Mouse (Mus musculus): Measurements from ENCODE around the gene Ncoa5. TPM values are rescaled to one million over a fixed set of nuclear protein-coding genes. Genes with fewer than 3 reads are reported as not detected.

The Ncoa5 gene
- polyA plus RNA-seq, 1 experiment from 2014 or later: 34.1 TPM

DNA sequence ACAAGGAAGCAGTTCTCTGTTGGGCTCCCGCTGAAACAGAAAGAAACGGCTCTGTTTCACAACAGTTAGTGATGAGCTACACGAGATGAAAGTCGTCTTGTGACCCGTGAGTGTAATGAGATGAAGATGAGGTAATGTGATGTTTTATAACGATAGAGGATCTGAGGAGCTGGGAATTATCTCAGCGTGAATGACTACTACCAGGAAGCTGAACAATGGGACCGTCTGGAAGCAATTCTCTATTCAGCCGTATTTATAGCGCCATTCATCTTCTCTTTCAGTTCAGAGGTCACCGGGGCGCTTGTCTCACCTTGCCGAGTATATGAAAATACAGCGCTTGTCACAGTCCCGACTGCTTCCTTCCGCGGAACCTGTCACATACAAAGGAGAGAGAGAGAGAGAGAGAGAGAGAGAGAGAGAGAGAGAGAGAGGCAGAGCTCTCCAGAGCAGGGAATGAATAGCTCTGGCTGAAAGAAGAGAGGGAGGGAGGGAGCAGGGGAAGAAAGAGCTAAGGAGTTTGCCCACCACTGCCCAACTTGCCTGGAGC is 8.5 kb upstream of the Ncoa5 start:
- WGBS: 34% methylated on average over 17 of the region's 17 CpGs
- H3K27me3 ChIP-seq (ENCODE audit: control insufficient read depth, insufficient read depth, low read length): no peaks in the 10 kb centered on the region
- H3K36me3 ChIP-seq (ENCODE audit: control insufficient read depth, insufficient read depth, low read length): no peaks in the 10 kb centered on the region
- no peak for ATAC-seq (ENCODE audit: insufficient number of reproducible peaks, insufficient read depth, low FRiP score, low read depth)
- H3K4me2 ChIP-seq (ENCODE audit: low read length): peak overlapping the region; percentile 21
- H3K4me1 ChIP-seq (ENCODE audit: control insufficient read depth in 2 of 2, insufficient read depth in 2 of 2, low read length in 2 of 2): no peaks in the 10 kb centered on the region
- no peak overlapping the region for H3K4me3 ChIP-seq (ENCODE audit: control insufficient read depth in 1 of 2, insufficient read depth in 1 of 2, low read depth in 1 of 2, low read length in 2 of 2)
- no peaks in the 10 kb centered on the region for H3K9me3 ChIP-seq (ENCODE audit: control insufficient read depth, low read length)
- no peak overlapping the region for H3K27ac ChIP-seq (replicated peaks in 1 of 2; ENCODE audit: control insufficient read depth in 1 of 2, insufficient read depth in 1 of 2, low read depth in 2 of 2, low read length in 2 of 2)
- no peak overlapping the region for H3K9ac ChIP-seq (ENCODE audit: low read length)

DNA sequence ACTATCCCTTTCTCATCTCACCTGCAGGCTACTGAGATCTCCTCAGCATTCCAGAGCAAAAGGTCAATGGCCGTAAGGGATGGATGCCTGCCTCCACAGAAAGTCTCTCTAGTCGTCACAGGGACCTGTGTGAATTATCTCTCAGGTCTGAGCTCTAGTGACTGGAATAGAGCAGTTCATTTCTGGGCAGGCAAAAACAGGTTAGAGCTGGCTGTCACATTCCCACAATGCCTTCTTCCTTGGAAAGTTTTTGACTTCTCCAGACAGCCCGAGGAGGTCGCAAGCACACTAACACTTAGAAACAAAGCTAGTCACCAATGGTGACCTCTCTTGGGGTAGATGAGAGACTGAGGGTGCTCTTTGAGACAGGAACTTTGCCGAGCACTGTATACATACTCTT is 7.5 kb upstream of the Ncoa5 start:
- no peaks in the 10 kb centered on the region for H3K9me3 ChIP-seq (ENCODE audit: control insufficient read depth, low read length)
- 69% methylated on average over 5 of the region's 5 CpGs for WGBS
- ATAC-seq (ENCODE audit: insufficient number of reproducible peaks, insufficient read depth, low FRiP score, low read depth): no peak
- no peak overlapping the region for H3K4me2 ChIP-seq (ENCODE audit: low read length)
- no peaks in the 10 kb centered on the region for H3K4me1 ChIP-seq (ENCODE audit: control insufficient read depth in 2 of 2, insufficient read depth in 2 of 2, low read length in 2 of 2)
- no peaks in the 10 kb centered on the region for H3K36me3 ChIP-seq (ENCODE audit: control insufficient read depth, insufficient read depth, low read length)
- no peaks in the 10 kb centered on the region for H3K27me3 ChIP-seq (ENCODE audit: control insufficient read depth, insufficient read depth, low read length)
- no peak overlapping the region for H3K4me3 ChIP-seq (ENCODE audit: control insufficient read depth in 1 of 2, insufficient read depth in 1 of 2, low read depth in 1 of 2, low read length in 2 of 2)
- H3K27ac ChIP-seq (replicated peaks in 1 of 2; ENCODE audit: control insufficient read depth in 1 of 2, insufficient read depth in 1 of 2, low read depth in 2 of 2, low read length in 2 of 2): no peak overlapping the region
- no peak overlapping the region for H3K9ac ChIP-seq (ENCODE audit: low read length)

- no peak overlapping the region for H3K9ac ChIP-seq (ENCODE audit: low read length)
- no peak overlapping the region for H3K4me3 ChIP-seq (ENCODE audit: control insufficient read depth in 1 of 2, insufficient read depth in 1 of 2, low read depth in 1 of 2, low read length in 2 of 2)
- whole genome bisulfite sequencing: 57% methylated on average over 4 of the region's 4 CpGs
- H3K36me3 ChIP-seq (ENCODE audit: control insufficient read depth, insufficient read depth, low read length): no peaks in the 10 kb centered on the region
- H3K27ac ChIP-seq (replicated peaks in 1 of 2; ENCODE audit: control insufficient read depth in 1 of 2, insufficient read depth in 1 of 2, low read depth in 2 of 2, low read length in 2 of 2): no peak overlapping the region
- peaks cover 4 to 19% of the 10 kb centered on the region in 2 experiments; a peak in 3 of 4 replicates for H3K4me1 ChIP-seq (ENCODE audit: control insufficient read depth in 2 of 2, insufficient read depth in 2 of 2, low read length in 2 of 2)
- H3K4me2 ChIP-seq (ENCODE audit: low read length): no peak overlapping the region
- no peaks in the 10 kb centered on the region for H3K9me3 ChIP-seq (ENCODE audit: control insufficient read depth, low read length)
- ATAC-seq (ENCODE audit: insufficient number of reproducible peaks, insufficient read depth, low FRiP score, low read depth): no peak
- no peaks in the 10 kb centered on the region for H3K27me3 ChIP-seq (ENCODE audit: control insufficient read depth, insufficient read depth, low read length)
These were observed 2.7 kb upstream of the Ncoa5 start for GRCm38 (mm10) chr2:165037415-165037814.

- Histone ChIP-seq H3K4me3 (ENCODE audit: control insufficient read depth in 1 of 2, insufficient read depth in 1 of 2, low read depth in 1 of 2, low read length in 2 of 2) (peak overlapping the region; percentile 22 to 84), H3K9ac (ENCODE audit: low read length) (no peak overlapping the region; the same call in 1 of the 2 replicates)
- no peak for ATAC-seq (ENCODE audit: insufficient number of reproducible peaks, insufficient read depth, low FRiP score, low read depth)
These were observed 378 bp upstream of the Ncoa5 start for GRCm38 (mm10) chr2:165035058-165035431.

DNA sequence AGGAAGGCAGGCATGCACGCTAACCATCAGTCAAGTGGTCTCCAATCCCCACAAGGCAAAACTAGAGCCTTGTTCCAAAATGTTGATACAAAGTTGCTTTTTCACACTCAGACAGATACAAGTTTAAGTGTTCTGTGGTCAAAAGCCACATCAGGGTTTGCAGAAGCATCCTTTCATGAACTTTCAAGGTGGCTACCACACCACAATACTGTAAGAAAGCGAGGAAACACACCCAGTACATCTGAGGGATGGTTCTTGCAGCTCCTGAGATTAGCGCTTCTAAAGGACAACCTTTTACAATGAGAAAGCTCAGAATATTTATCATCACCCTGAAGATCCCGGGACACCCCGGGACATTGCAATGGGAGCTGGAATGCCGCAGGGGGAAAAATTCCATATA is 1.4 kb downstream of the Ncoa5 start:
- Histone ChIP-seq H3K4me3 (ENCODE audit: control insufficient read depth in 1 of 2, insufficient read depth in 1 of 2, low read depth in 1 of 2, low read length in 2 of 2) (peak overlapping the region; percentile 84 to 90), H3K4me1 (ENCODE audit: control insufficient read depth in 2 of 2, insufficient read depth in 2 of 2, low read length in 2 of 2) (peaks cover 4 to 22% of the 10 kb centered on the region in 2 experiments; a peak in 3 of 4 replicates), H3K36me3 (ENCODE audit: control insufficient read depth, insufficient read depth, low read length) (no peaks in the 10 kb centered on the region), H3K27ac (replicated peaks in 1 of 2; ENCODE audit: control insufficient read depth in 1 of 2, insufficient read depth in 1 of 2, low read depth in 2 of 2, low read length in 2 of 2) (no peak overlapping the region), H3K9ac (ENCODE audit: low read length) (peak overlapping the region; percentile 93), H3K4me2 (ENCODE audit: low read length) (peak overlapping the region; percentile 89), H3K9me3 (ENCODE audit: control insufficient read depth, low read length) (no peaks in the 10 kb centered on the region), H3K27me3 (ENCODE audit: control insufficient read depth, insufficient read depth, low read length) (no peaks in the 10 kb centered on the region)
- WGBS: 37% methylated on average over 6 of the region's 6 CpGs
- no peak for ATAC-seq (ENCODE audit: insufficient number of reproducible peaks, insufficient read depth, low FRiP score, low read depth)

More at GRCm38 (mm10) chr2:165035058-165035431, 378 bp upstream of the Ncoa5 start:
- Histone ChIP-seq H3K27ac (replicated peaks in 1 of 2; ENCODE audit: control insufficient read depth in 1 of 2, insufficient read depth in 1 of 2, low read depth in 2 of 2, low read length in 2 of 2) (no peak overlapping the region), H3K27me3 (ENCODE audit: control insufficient read depth, insufficient read depth, low read length) (no peaks in the 10 kb centered on the region), H3K4me1 (ENCODE audit: control insufficient read depth in 2 of 2, insufficient read depth in 2 of 2, low read length in 2 of 2) (peaks cover 4 to 22% of the 10 kb centered on the region in 2 experiments; a peak in 3 of 4 replicates), H3K9me3 (ENCODE audit: control insufficient read depth, low read length) (no peaks in the 10 kb centered on the region), H3K36me3 (ENCODE audit: control insufficient read depth, insufficient read depth, low read length) (no peaks in the 10 kb centered on the region), H3K4me2 (ENCODE audit: low read length) (peak overlapping the region; percentile 89)
- WGBS: 54% methylated on average over 5 of the region's 5 CpGs

DNA sequence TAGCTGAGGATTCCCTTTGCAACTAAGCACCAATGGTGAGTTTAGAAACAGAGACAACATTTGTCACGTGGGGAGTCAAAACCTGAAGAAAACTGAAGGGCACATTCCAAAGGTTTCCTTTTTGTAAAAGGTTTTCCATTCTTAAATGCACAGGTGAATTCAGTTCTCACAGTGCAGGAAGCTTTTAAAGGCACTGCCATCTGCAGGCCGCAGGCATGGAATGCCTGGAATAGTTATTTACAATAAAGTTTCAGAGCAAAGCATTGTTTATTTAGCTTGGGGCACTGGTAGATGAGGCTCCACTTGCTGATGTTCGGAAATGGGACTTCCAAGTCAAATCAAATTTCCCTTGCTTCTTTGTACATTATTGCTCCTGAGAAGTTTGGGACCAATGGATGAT is 2.1 kb downstream of the Ncoa5 start:
- Histone ChIP-seq H3K4me3 (ENCODE audit: control insufficient read depth in 1 of 2, insufficient read depth in 1 of 2, low read depth in 1 of 2, low read length in 2 of 2) (no peak overlapping the region), H3K4me2 (ENCODE audit: low read length) (no peak overlapping the region)

DNA sequence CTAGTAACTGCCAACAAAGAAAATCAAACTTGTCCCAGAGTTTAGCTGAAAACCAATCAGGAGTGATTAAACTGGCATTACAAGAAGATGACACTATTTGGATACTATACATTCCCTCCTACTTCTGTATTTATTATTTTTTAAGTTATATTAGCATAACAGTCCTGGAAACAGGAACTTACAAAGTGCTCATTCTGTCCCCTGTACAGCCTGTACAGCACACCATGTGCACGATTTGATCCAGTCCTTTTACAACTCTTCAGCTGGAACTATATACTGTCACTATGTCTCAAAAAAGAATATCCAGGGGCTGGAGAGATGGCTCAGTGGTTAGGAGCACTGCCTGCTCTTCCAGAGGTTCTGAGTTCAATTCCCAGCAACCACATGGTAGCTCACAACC is 7.5 kb downstream of the Ncoa5 start:
- Histone ChIP-seq H3K9me3 (ENCODE audit: control insufficient read depth, low read length) (no peaks in the 10 kb centered on the region), H3K27me3 (ENCODE audit: control insufficient read depth, insufficient read depth, low read length) (no peaks in the 10 kb centered on the region), H3K36me3 (ENCODE audit: control insufficient read depth, insufficient read depth, low read length) (peaks cover 8% of the 10 kb centered on the region), H3K27ac (replicated peaks in 1 of 2; ENCODE audit: control insufficient read depth in 1 of 2, insufficient read depth in 1 of 2, low read depth in 2 of 2, low read length in 2 of 2) (no peak overlapping the region), H3K4me2 (ENCODE audit: low read length) (no peak overlapping the region), H3K4me1 (ENCODE audit: control insufficient read depth in 2 of 2, insufficient read depth in 2 of 2, low read length in 2 of 2) (peaks cover 0 to 3% of the 10 kb centered on the region in 2 experiments; a peak in 1 of 4 replicates), H3K4me3 (ENCODE audit: control insufficient read depth in 1 of 2, insufficient read depth in 1 of 2, low read depth in 1 of 2, low read length in 2 of 2) (no peak overlapping the region), H3K9ac (ENCODE audit: low read length) (no peak overlapping the region)
- no peak for ATAC-seq (ENCODE audit: insufficient number of reproducible peaks, insufficient read depth, low FRiP score, low read depth)
- WGBS: 77% methylated on average over 1 of the region's 1 CpGs

More for the DNA sequence above, 2.1 kb downstream of the Ncoa5 start:
- Histone ChIP-seq H3K4me1 (ENCODE audit: control insufficient read depth in 2 of 2, insufficient read depth in 2 of 2, low read length in 2 of 2) (peaks cover 4 to 22% of the 10 kb centered on the region in 2 experiments; a peak in 3 of 4 replicates), H3K9ac (ENCODE audit: low read length) (no peak overlapping the region), H3K9me3 (ENCODE audit: control insufficient read depth, low read length) (no peaks in the 10 kb centered on the region), H3K27ac (replicated peaks in 1 of 2; ENCODE audit: control insufficient read depth in 1 of 2, insufficient read depth in 1 of 2, low read depth in 2 of 2, low read length in 2 of 2) (no peak overlapping the region), H3K36me3 (ENCODE audit: control insufficient read depth, insufficient read depth, low read length) (no peaks in the 10 kb centered on the region), H3K27me3 (ENCODE audit: control insufficient read depth, insufficient read depth, low read length) (no peaks in the 10 kb centered on the region)
- ATAC-seq (ENCODE audit: insufficient number of reproducible peaks, insufficient read depth, low FRiP score, low read depth): no peak
- WGBS: 61% methylated on average over 3 of the region's 3 CpGs

- Histone ChIP-seq H3K4me2 (ENCODE audit: low read length) (no peak overlapping the region), H3K4me3 (ENCODE audit: control insufficient read depth in 1 of 2, insufficient read depth in 1 of 2, low read depth in 1 of 2, low read length in 2 of 2) (no peak overlapping the region), H3K9me3 (ENCODE audit: control insufficient read depth, low read length) (no peaks in the 10 kb centered on the region), H3K27ac (replicated peaks in 1 of 2; ENCODE audit: control insufficient read depth in 1 of 2, insufficient read depth in 1 of 2, low read depth in 2 of 2, low read length in 2 of 2) (no peak overlapping the region), H3K36me3 (ENCODE audit: control insufficient read depth, insufficient read depth, low read length) (peaks cover 40% of the 10 kb centered on the region), H3K9ac (ENCODE audit: low read length) (no peak overlapping the region), H3K4me1 (ENCODE audit: control insufficient read depth in 2 of 2, insufficient read depth in 2 of 2, low read length in 2 of 2) (no peaks in the 10 kb centered on the region), H3K27me3 (ENCODE audit: control insufficient read depth, insufficient read depth, low read length) (no peaks in the 10 kb centered on the region)
- ATAC-seq (ENCODE audit: insufficient number of reproducible peaks, insufficient read depth, low FRiP score, low read depth): no peak
- 79% methylated on average over 3 of the region's 3 CpGs for WGBS
These were observed 14.2 kb downstream of the Ncoa5 start for GRCm38 (mm10) chr2:165020490-165020889.

All from heart, embryonic 14.5 days (tissue).